9 mouse cellular contexts compared by ENCODE assay signal in genomic region chr1:155203954-155204353, GRCm38 (mm10). TPM values are rescaled to one million over a fixed set of nuclear protein-coding genes. Genes with fewer than 3 reads are reported as not detected.
A peak's percentile ranks its signal among the peaks of the same experiment; 100 is the strongest.
DNase-seq lines count a peak whose midpoint lies in the region; ATAC-seq lines count a peak whose summit lies in the region.
"Had no signal": no experiment of that assay in that cellular context is flagged by ENCODE, and none has a peak within 500 bp of the region (broad histone marks: within the 10 kb centered on the region; RNA-seq: fewer than 3 reads in every experiment).

No protein-coding gene starts in this region.

- no peak for DNase-seq in neural tube, embryonic 11.5 days (ENCODE audit: low spot score)
- DNase-seq in neural tube, embryonic 10.5 days (ENCODE audit: extremely low spot score, low spot score): no peak
- DNase-seq in spleen, postnatal 36 days (ENCODE audit: low spot score in 2 of 2): no peak
- DNase-seq in adrenal gland, adult 18-20 months (ENCODE audit: low spot score in 2 of 2): no peak
- DNase-seq: gastrocnemius, postnatal 10 days had no signal

- H3K36me3 ChIP-seq in neural tube, embryonic 11.5 days (ENCODE audit: control insufficient read depth, insufficient read depth, low read length): peaks cover 4% of the 10 kb centered on the region; the same call in 1 of the 2 replicates
- peaks cover 47% of the 10 kb centered on the region for H3K36me3 ChIP-seq in forebrain, embryonic 12.5 days (replicated peaks)
- H3K36me3 ChIP-seq in hindbrain, embryonic 16.5 days (ENCODE audit: control insufficient read depth, insufficient read depth, low read length): peaks cover 2% of the 10 kb centered on the region

- no peak overlapping the region for H3K9ac ChIP-seq in neural tube, embryonic 11.5 days (ENCODE audit: low read length)
- H3K9ac ChIP-seq in forebrain, embryonic 12.5 days: 0 out of 2 replicates have a peak overlapping the region, but pooled peaks have one; percentile 12
- no peak overlapping the region; the same call in none of the 2 replicates for H3K9ac ChIP-seq in hindbrain, embryonic 16.5 days (ENCODE audit: low read depth, low read length)

- H3K4me1 ChIP-seq in neural tube, embryonic 11.5 days (ENCODE audit: control insufficient read depth, insufficient read depth, low read length): peaks cover 3% of the 10 kb centered on the region; the same call in 1 of the 2 replicates
- peaks cover 65% of the 10 kb centered on the region for H3K4me1 ChIP-seq in forebrain, embryonic 12.5 days
- H3K4me1 ChIP-seq in hindbrain, embryonic 16.5 days (ENCODE audit: control insufficient read depth, insufficient read depth, low read depth, low read length): peaks cover 39% of the 10 kb centered on the region

- no peaks in the 10 kb centered on the region for H3K27me3 ChIP-seq in neural tube, embryonic 11.5 days (ENCODE audit: control insufficient read depth, insufficient read depth, low read length)
- no peaks in the 10 kb centered on the region for H3K27me3 ChIP-seq in forebrain, embryonic 12.5 days
- no peaks in the 10 kb centered on the region for H3K27me3 ChIP-seq in hindbrain, embryonic 16.5 days (replicated peaks; ENCODE audit: control insufficient read depth, insufficient read depth, low read length)

- WGBS in neural tube, embryonic 11.5 days: 90% methylated on average over 12 of the region's 12 CpGs
- 76% methylated on average over 12 of the region's 12 CpGs for WGBS in forebrain, embryonic 12.5 days
- WGBS in hindbrain, embryonic 16.5 days: 76% methylated on average over 12 of the region's 12 CpGs

- ATAC-seq in neural tube, embryonic 11.5 days (ENCODE audit: insufficient read depth, low FRiP score, low TSS enrichment): no peak
- peak; percentile 21; the same call in 1 of the 2 replicates for ATAC-seq in forebrain, embryonic 12.5 days (ENCODE audit: low FRiP score)
- ATAC-seq in hindbrain, embryonic 16.5 days: peak; percentile 14; the same call in 1 of the 2 replicates
- ATAC-seq in erythroblast, adult 5-6 weeks (replicated peaks; ENCODE audit: low FRiP score, poor library complexity, severe bottlenecking): no peak
- ATAC-seq: lung, postnatal 0 days had no signal

- H3K4me3 ChIP-seq in neural tube, embryonic 11.5 days (ENCODE audit: low read depth, low read length): no peak overlapping the region
- no peak overlapping the region for H3K4me3 ChIP-seq in forebrain, embryonic 12.5 days (replicated peaks)
- H3K4me3 ChIP-seq in hindbrain, embryonic 16.5 days (ENCODE audit: low read length): no peak overlapping the region

- no peaks in the 10 kb centered on the region for H3K9me3 ChIP-seq in neural tube, embryonic 11.5 days (ENCODE audit: control insufficient read depth, low read length)
- no peaks in the 10 kb centered on the region for H3K9me3 ChIP-seq in forebrain, embryonic 12.5 days
- no peaks in the 10 kb centered on the region for H3K9me3 ChIP-seq in hindbrain, embryonic 16.5 days (ENCODE audit: control insufficient read depth, low read length)

- H3K27ac ChIP-seq in neural tube, embryonic 11.5 days (ENCODE audit: low read depth, low read length): peak overlapping the region; percentile 35; the same call in 1 of the 2 replicates
- peak overlapping the region; percentile 80 for H3K27ac ChIP-seq in forebrain, embryonic 12.5 days
- H3K27ac ChIP-seq in hindbrain, embryonic 16.5 days (ENCODE audit: low read depth, low read length): peak overlapping the region; percentile 56

- H3K4me2 ChIP-seq in neural tube, embryonic 11.5 days (ENCODE audit: low read depth): no peak overlapping the region
- no peak overlapping the region for H3K4me2 ChIP-seq in forebrain, embryonic 12.5 days
- no peak overlapping the region for H3K4me2 ChIP-seq in hindbrain, embryonic 16.5 days (ENCODE audit: low read length)

RNA-seq across cellular contexts. Expression of gene BC034090, which starts 40.3 kb away (rescaled TPM):
- 4.1 and 5.1 TPM in 2 replicates for polyA plus RNA-seq in neural tube, embryonic 11.5 days (2014; fragmentation: Nextera tagmentation; extraction: Ambion mirVana)
- polyA plus RNA-seq in forebrain, embryonic 12.5 days (2016; fragmentation: Nextera tagmentation; extraction: Ambion mirVana): 2.9 and 4.5 TPM in 2 replicates
- polyA plus RNA-seq in hindbrain, embryonic 16.5 days (2015; fragmentation: Nextera tagmentation; extraction: Ambion mirVana): 6.0 and 6.1 TPM in 2 replicates
- total RNA-seq in erythroblast, adult 5-6 weeks (2015; ENCODE audit: low replicate concordance): not detected in 2 replicates
- not detected in 2 replicates for total RNA-seq in erythroblast, adult 5-6 weeks (2017; ENCODE audit: low replicate concordance)
- total RNA-seq in adrenal gland, adult 18-20 months (2021): 10 to 100 TPM; 23.9 to 33.3 TPM

RNA-seq across cellular contexts. Expression of gene Stx6, which starts 45.4 kb away (rescaled TPM):
- polyA plus RNA-seq in neural tube, embryonic 11.5 days (2014; fragmentation: Nextera tagmentation; extraction: Ambion mirVana): 111 TPM in 2 replicates
- 113 and 124 TPM in 2 replicates for polyA plus RNA-seq in forebrain, embryonic 12.5 days (2016; fragmentation: Nextera tagmentation; extraction: Ambion mirVana)
- 82.9 and 93.7 TPM in 2 replicates for polyA plus RNA-seq in hindbrain, embryonic 16.5 days (2015; fragmentation: Nextera tagmentation; extraction: Ambion mirVana)
- total RNA-seq in erythroblast, adult 5-6 weeks (2015; ENCODE audit: low replicate concordance): 2.3 and 3.8 TPM in 2 replicates
- total RNA-seq in erythroblast, adult 5-6 weeks (2017; ENCODE audit: low replicate concordance): 4.9 and 7.4 TPM in 2 replicates
- 10 to 100 TPM; 49.2 to 53.5 TPM for total RNA-seq in adrenal gland, adult 18-20 months (2021)

RNA-seq across cellular contexts. Expression of gene Mr1, which starts 57.3 kb away (rescaled TPM):
- polyA plus RNA-seq in neural tube, embryonic 11.5 days (2014; fragmentation: Nextera tagmentation; extraction: Ambion mirVana): 0.37 and 1.2 TPM in 2 replicates
- 0.85 and 1.3 TPM in 2 replicates for polyA plus RNA-seq in forebrain, embryonic 12.5 days (2016; fragmentation: Nextera tagmentation; extraction: Ambion mirVana)
- polyA plus RNA-seq in hindbrain, embryonic 16.5 days (2015; fragmentation: Nextera tagmentation; extraction: Ambion mirVana): 2.1 and 2.5 TPM in 2 replicates
- total RNA-seq in erythroblast, adult 5-6 weeks (2015; ENCODE audit: low replicate concordance): 1.3 and 2.3 TPM in 2 replicates
- total RNA-seq in erythroblast, adult 5-6 weeks (2017; ENCODE audit: low replicate concordance): 0.34 and 1.4 TPM in 2 replicates
- total RNA-seq in adrenal gland, adult 18-20 months (2021): 10 to 100 TPM; 24.9 to 32.1 TPM

Comparison
In these comparisons a context has a peak if more than half of its experiments do, and no peak if none do; other contexts are left out.
1. ATAC-seq: peak in forebrain, embryonic 12.5 days (single experiment) and hindbrain, embryonic 16.5 days (single experiment); none in neural tube, embryonic 11.5 days (single experiment) and erythroblast, adult 5-6 weeks (single experiment).
2. Peak in every context shown above with its lines, with median percentiles within 50 percentile points of each other: H3K27ac ChIP-seq.